Mouse (Mus musculus): ENCODE measurements around the gene Rtbdn. TPM values are rescaled to one million over a fixed set of nuclear protein-coding genes. Genes with fewer than 3 reads are reported as not detected.
"Not testable (repeated sequence)": the region's sequence is repeated elsewhere in the genome, so short reads cannot be mapped to it uniquely, and the experiment has no call there.

The Rtbdn gene
- polyA plus RNA-seq, 1 experiment = not detected

- TF ChIP-seq CTCF (IDR thresholded peaks at IDR 0.05; ENCODE audit: control insufficient read depth, insufficient read depth, low read length) (no peak), POLR2A (IDR thresholded peaks at IDR 0.05; ENCODE audit: borderline replicate concordance, control insufficient read depth, low read depth, low read length) (no peak)
- WGBS = 58% methylated on average over 8 of the region's 8 CpGs
- Histone ChIP-seq H3K4me3 (replicated peaks; ENCODE audit: control insufficient read depth, low read depth, low read length) (no peak overlapping the region), H3K4me1 (ENCODE audit: control insufficient read depth, insufficient read depth, low read length) (peaks cover 2% of the 10 kb centered on the region; the same call in 1 of the 2 replicates), H3K27ac (ENCODE audit: control insufficient read depth, insufficient read depth, low read depth, low read length, poor library complexity) (no peak overlapping the region)
These were observed 39.3 kb upstream of the Rtbdn start for GRCm38 (mm10) chr8:84907493-84907892.

GRCm38 (mm10) chr8:84907979-84908378, 38.8 kb upstream of the Rtbdn start:
- not testable (repeated sequence) for H3K27ac ChIP-seq (ENCODE audit: control insufficient read depth, insufficient read depth, low read depth, low read length, poor library complexity); H3K4me3 ChIP-seq (replicated peaks; ENCODE audit: control insufficient read depth, low read depth, low read length); H3K4me1 ChIP-seq (ENCODE audit: control insufficient read depth, insufficient read depth, low read length)
- 7% methylated on average over 7 of the region's 7 CpGs for WGBS

- Histone ChIP-seq H3K4me1 (ENCODE audit: control insufficient read depth, insufficient read depth, low read length) (peaks cover 5% of the 10 kb centered on the region), H3K4me3 (replicated peaks; ENCODE audit: control insufficient read depth, low read depth, low read length) (peak within 1 kb of the TSS; percentile 72)
- WGBS = under 1% methylated on average over 45 of the region's 45 CpGs
These were observed 38.2 kb upstream of the Rtbdn start, which contains the start of gene Dnase2a for GRCm38 (mm10) chr8:84908421-84909161. TSS of gene Dnase2a (plus strand) at chr8:84908560.

GRCm38 (mm10) chr8:84909162-84909767, 37.5 kb upstream of the Rtbdn start:
- peaks cover 5% of the 10 kb centered on the region for H3K4me1 ChIP-seq (ENCODE audit: control insufficient read depth, insufficient read depth, low read length)

More at GRCm38 (mm10) chr8:84908421-84909161, 38.2 kb upstream of the Rtbdn start, which contains the start of gene Dnase2a:
- H3K27ac ChIP-seq (ENCODE audit: control insufficient read depth, insufficient read depth, low read depth, low read length, poor library complexity) = peak within 1 kb of the TSS; percentile 90
- TF ChIP-seq POLR2A (IDR thresholded peaks at IDR 0.05; ENCODE audit: borderline replicate concordance, control insufficient read depth, low read depth, low read length) (peak; percentile 55; the same call in 1 of the 2 replicates), CTCF (IDR thresholded peaks at IDR 0.05; ENCODE audit: control insufficient read depth, insufficient read depth, low read length) (no peak)

GRCm38 (mm10) chr8:84909949-84910348, 36.8 kb upstream of the Rtbdn start:
- peak overlapping the region; percentile 90 for H3K27ac ChIP-seq (ENCODE audit: control insufficient read depth, insufficient read depth, low read depth, low read length, poor library complexity)
- WGBS = 64% methylated on average over 5 of the region's 5 CpGs

More at GRCm38 (mm10) chr8:84909162-84909767, 37.5 kb upstream of the Rtbdn start:
- Histone ChIP-seq H3K27ac (ENCODE audit: control insufficient read depth, insufficient read depth, low read depth, low read length, poor library complexity) (peak overlapping the region; percentile 90), H3K4me3 (replicated peaks; ENCODE audit: control insufficient read depth, low read depth, low read length) (peak overlapping the region; percentile 72)
- 38% methylated on average over 20 of the region's 20 CpGs for WGBS
- no peak for TF ChIP-seq CTCF (IDR thresholded peaks at IDR 0.05; ENCODE audit: control insufficient read depth, insufficient read depth, low read length)
- TF ChIP-seq POLR2A (IDR thresholded peaks at IDR 0.05; ENCODE audit: borderline replicate concordance, control insufficient read depth, low read depth, low read length) = no peak

GRCm38 (mm10) chr8:84910551-84910950, 36.2 kb upstream of the Rtbdn start:
- WGBS = 82% methylated on average over 6 of the region's 6 CpGs
- TF ChIP-seq CTCF (IDR thresholded peaks at IDR 0.05; ENCODE audit: control insufficient read depth, insufficient read depth, low read length) (no peak), POLR2A (IDR thresholded peaks at IDR 0.05; ENCODE audit: borderline replicate concordance, control insufficient read depth, low read depth, low read length) (no peak)
- Histone ChIP-seq H3K4me3 (replicated peaks; ENCODE audit: control insufficient read depth, low read depth, low read length) (no peak overlapping the region), H3K4me1 (ENCODE audit: control insufficient read depth, insufficient read depth, low read length) (peaks cover 3% of the 10 kb centered on the region), H3K27ac (ENCODE audit: control insufficient read depth, insufficient read depth, low read depth, low read length, poor library complexity) (no peak overlapping the region)

More at GRCm38 (mm10) chr8:84909949-84910348, 36.8 kb upstream of the Rtbdn start:
- peaks cover 3% of the 10 kb centered on the region for H3K4me1 ChIP-seq (ENCODE audit: control insufficient read depth, insufficient read depth, low read length)
- H3K4me3 ChIP-seq (replicated peaks; ENCODE audit: control insufficient read depth, low read depth, low read length) = no peak overlapping the region
- TF ChIP-seq POLR2A (IDR thresholded peaks at IDR 0.05; ENCODE audit: borderline replicate concordance, control insufficient read depth, low read depth, low read length) = no peak

- Histone ChIP-seq H3K4me3 (replicated peaks; ENCODE audit: control insufficient read depth, low read depth, low read length) (no peak overlapping the region), H3K4me1 (ENCODE audit: control insufficient read depth, insufficient read depth, low read length) (peaks cover 3% of the 10 kb centered on the region), H3K27ac (ENCODE audit: control insufficient read depth, insufficient read depth, low read depth, low read length, poor library complexity) (no peak overlapping the region)
- TF ChIP-seq CTCF (IDR thresholded peaks at IDR 0.05; ENCODE audit: control insufficient read depth, insufficient read depth, low read length) (no peak), POLR2A (IDR thresholded peaks at IDR 0.05; ENCODE audit: borderline replicate concordance, control insufficient read depth, low read depth, low read length) (no peak)
- WGBS = 92% methylated on average over 9 of the region's 9 CpGs
These were observed 34.9 kb upstream of the Rtbdn start for GRCm38 (mm10) chr8:84911854-84912253.

GRCm38 (mm10) chr8:84912391-84912790, 34.4 kb upstream of the Rtbdn start:
- Histone ChIP-seq H3K27ac (ENCODE audit: control insufficient read depth, insufficient read depth, low read depth, low read length, poor library complexity) (peak overlapping the region; percentile 20; the same call in 1 of the 2 replicates), H3K4me1 (ENCODE audit: control insufficient read depth, insufficient read depth, low read length) (peaks cover 3% of the 10 kb centered on the region), H3K4me3 (replicated peaks; ENCODE audit: control insufficient read depth, low read depth, low read length) (peak overlapping the region; percentile 61)
- TF ChIP-seq POLR2A (IDR thresholded peaks at IDR 0.05; ENCODE audit: borderline replicate concordance, control insufficient read depth, low read depth, low read length) (no peak), CTCF (IDR thresholded peaks at IDR 0.05; ENCODE audit: control insufficient read depth, insufficient read depth, low read length) (no peak)
- WGBS = 67% methylated on average over 27 of the region's 27 CpGs
